8 mouse cellular contexts compared by ENCODE assay signal in genomic region chr11:76529352-76530141, GRCm38 (mm10).
DNase-seq lines count a peak whose midpoint lies in the region; ATAC-seq and TF ChIP-seq lines count a peak whose summit lies in the region.

No protein-coding gene starts in this region.

- no peak overlapping the region for H3K4me2 ChIP-seq in heart, embryonic 12.5 days
- no peak overlapping the region for H3K4me2 ChIP-seq in heart, postnatal 0 days (ENCODE audit: low read depth, low read length)

- no peaks in the 10 kb centered on the region for H3K79me2 ChIP-seq in heart, adult 2 months (replicated peaks; ENCODE audit: control insufficient read depth, insufficient read depth, low read length)

- DNase-seq in heart, adult 2 months: peak; percentile 25 to 46
- peak; percentile 64 to 72 for DNase-seq in right cerebral cortex, adult 2 months (ENCODE audit: low spot score in 2 of 2)
- no peak for DNase-seq in right cerebral cortex, postnatal 14 days
- DNase-seq in heart, postnatal 0 days (ENCODE audit: low spot score): no peak
- DNase-seq in urinary bladder, adult 2 months (ENCODE audit: low spot score): no peak

- TF ChIP-seq EP300 in heart, adult 2 months (IDR thresholded peaks at IDR 0.05; ENCODE audit: insufficient read depth, low read depth, low read length): no peak
- TF ChIP-seq EP300 in heart, postnatal 0 days (IDR thresholded peaks at IDR 0.05; ENCODE audit: low read depth): no peak

- no peaks in the 10 kb centered on the region for H3K36me3 ChIP-seq in heart, adult 2 months (ENCODE audit: control insufficient read depth, insufficient read depth, low read length)
- no peaks in the 10 kb centered on the region for H3K36me3 ChIP-seq in heart, embryonic 12.5 days
- no peaks in the 10 kb centered on the region for H3K36me3 ChIP-seq in heart, postnatal 0 days (replicated peaks; ENCODE audit: control insufficient read depth, insufficient read depth, low read length)
- H3K36me3 ChIP-seq in testis, adult 2 months (ENCODE audit: control insufficient read depth, insufficient read depth, low read length): no peaks in the 10 kb centered on the region

- no peaks in the 10 kb centered on the region for H3K27me3 ChIP-seq in heart, adult 2 months (ENCODE audit: control insufficient read depth, insufficient read depth, low read length)
- no peaks in the 10 kb centered on the region for H3K27me3 ChIP-seq in heart, embryonic 12.5 days (replicated peaks)
- no peaks in the 10 kb centered on the region for H3K27me3 ChIP-seq in heart, postnatal 0 days (ENCODE audit: control insufficient read depth, insufficient read depth, low read length)
- H3K27me3 ChIP-seq in testis, adult 2 months (ENCODE audit: control insufficient read depth, insufficient read depth, low read length): no peaks in the 10 kb centered on the region

- H3K4me3 ChIP-seq in heart, adult 2 months: no peak overlapping the region
- no peak overlapping the region for H3K4me3 ChIP-seq in heart, embryonic 12.5 days
- H3K4me3 ChIP-seq in heart, postnatal 0 days (ENCODE audit: low read depth, low read length): no peak overlapping the region
- no peak overlapping the region for H3K4me3 ChIP-seq in testis, adult 2 months (ENCODE audit: control insufficient read depth, low read depth, low read length)

- no peak overlapping the region for H3K9ac ChIP-seq in heart, adult 2 months (ENCODE audit: low read depth, low read length)
- no peak overlapping the region for H3K9ac ChIP-seq in heart, embryonic 12.5 days
- no peak overlapping the region for H3K9ac ChIP-seq in heart, postnatal 0 days (replicated peaks; ENCODE audit: low read depth, low read length)

- H3K9me3 ChIP-seq in heart, embryonic 12.5 days (replicated peaks): no peaks in the 10 kb centered on the region
- no peaks in the 10 kb centered on the region for H3K9me3 ChIP-seq in heart, postnatal 0 days (replicated peaks; ENCODE audit: control insufficient read depth, low read length)

- WGBS in heart, adult 2 months: 49% methylated on average over 6 of the region's 6 CpGs
- WGBS in heart, embryonic 12.5 days: 59% methylated on average over 6 of the region's 6 CpGs
- WGBS in heart, postnatal 0 days: 53% methylated on average over 6 of the region's 6 CpGs

- no peak for TF ChIP-seq POLR2A in heart, adult 2 months (IDR thresholded peaks at IDR 0.05; ENCODE audit: insufficient read depth, low read depth, low read length)
- no peak for TF ChIP-seq POLR2A in testis, adult 2 months (IDR thresholded peaks at IDR 0.05; ENCODE audit: control insufficient read depth, low read depth, low read length)

- TF ChIP-seq CTCF in heart, adult 2 months (IDR thresholded peaks at IDR 0.05): no peak
- TF ChIP-seq CTCF in heart, postnatal 0 days (IDR thresholded peaks at IDR 0.05; ENCODE audit: low read depth): no peak
- no peak for TF ChIP-seq CTCF in testis, adult 2 months (IDR thresholded peaks at IDR 0.05; ENCODE audit: control insufficient read depth, insufficient read depth, insufficient replicate concordance, low read depth, low read length)

- no peak for ATAC-seq in heart, embryonic 12.5 days (ENCODE audit: insufficient number of reproducible peaks, low FRiP score)
- peak; percentile 31 for ATAC-seq in heart, postnatal 0 days (ENCODE audit: insufficient read depth, low read depth)
- no peak for ATAC-seq in megakaryocyte-erythroid progenitor cell, adult 5-6 weeks (replicated peaks; ENCODE audit: low FRiP score, low TSS enrichment, poor library complexity, severe bottlenecking)

- no peak overlapping the region for H3K27ac ChIP-seq in heart, adult 2 months
- no peak overlapping the region for H3K27ac ChIP-seq in heart, embryonic 12.5 days (ENCODE audit: poor library complexity, severe bottlenecking)
- no peak overlapping the region for H3K27ac ChIP-seq in heart, postnatal 0 days (ENCODE audit: low read depth)
- peak overlapping the region; percentile 34 for H3K27ac ChIP-seq in testis, adult 2 months (ENCODE audit: control insufficient read depth, insufficient read depth, low read depth, low read length)

- H3K4me1 ChIP-seq in heart, adult 2 months (ENCODE audit: control insufficient read depth, insufficient read depth, low read length): peaks cover 4% of the 10 kb centered on the region
- peaks cover 28% of the 10 kb centered on the region for H3K4me1 ChIP-seq in heart, embryonic 12.5 days (replicated peaks)
- no peaks in the 10 kb centered on the region for H3K4me1 ChIP-seq in heart, postnatal 0 days (ENCODE audit: control insufficient read depth, insufficient read depth)
- no peaks in the 10 kb centered on the region; the same call in 1 of the 2 replicates for H3K4me1 ChIP-seq in testis, adult 2 months (ENCODE audit: control insufficient read depth, insufficient read depth, low read length)

- intact Hi-C loops in heart, adult 2 months (cut with DNase I): no loop called here

Comparison
In these comparisons a context has a peak if more than half of its experiments do, and no peak if none do; other contexts are left out.
1. DNase-seq: peak in heart, adult 2 months (2 of 2) and right cerebral cortex, adult 2 months (2 of 2); none in right cerebral cortex, postnatal 14 days (single experiment), heart, postnatal 0 days (single experiment) and urinary bladder, adult 2 months (single experiment).